Mouse (Mus musculus) cerebellum, postnatal 25 days (tissue): ENCODE data around the gene Fdx1.

ENCODE experiments used
- DNase-seq, 2 experiments: peaks; one replicate each; pipeline ENCODE4 v3.0.0; 2021; ENCODE audit warnings: mixed read lengths in 2 of 2

The Fdx1 gene

GRCm38 (mm10) chr9:51961190-51961909, 2.0 kb downstream of the Fdx1 start:
- DNase-seq, result no peak

- DNase-seq, result no peak
Observed at GRCm38 (mm10) chr9:51960331-51960730, 3.0 kb downstream of the Fdx1 start.

- no peak for DNase-seq
Observed at GRCm38 (mm10) chr9:51958981-51959380, 4.4 kb downstream of the Fdx1 start.

- no peak for DNase-seq
Observed at GRCm38 (mm10) chr9:51957025-51957424, 6.3 kb downstream of the Fdx1 start.

- DNase-seq, result no peak
Observed at GRCm38 (mm10) chr9:51956484-51956883, 6.9 kb downstream of the Fdx1 start.

- no peak for DNase-seq
Observed at GRCm38 (mm10) chr9:51951337-51951736, 12.0 kb downstream of the Fdx1 start.

GRCm38 (mm10) chr9:51950667-51951066, 12.7 kb downstream of the Fdx1 start:
- no peak for DNase-seq

GRCm38 (mm10) chr9:51950225-51950624, 13.1 kb downstream of the Fdx1 start:
- DNase-seq, result no peak

- no peak for DNase-seq
Observed at GRCm38 (mm10) chr9:51943934-51944333, 19.4 kb downstream of the Fdx1 start.

- no peak for DNase-seq
Observed at GRCm38 (mm10) chr9:51934641-51935040, 28.7 kb downstream of the Fdx1 start.

GRCm38 (mm10) chr9:51931997-51932396, 31.4 kb downstream of the Fdx1 start:
- DNase-seq, result no peak

- DNase-seq, result no peak
Observed at GRCm38 (mm10) chr9:51931054-51931690, 32.2 kb downstream of the Fdx1 start.

GRCm38 (mm10) chr9:51929972-51930371, 33.4 kb downstream of the Fdx1 start:
- no peak for DNase-seq

- DNase-seq, result peak in 1 of 2 experiments; percentile 18
Observed at GRCm38 (mm10) chr9:51928659-51929058, 34.7 kb downstream of the Fdx1 start.

- DNase-seq, result peak; percentile 31 to 32
Observed at GRCm38 (mm10) chr9:51928116-51928515, 35.2 kb downstream of the Fdx1 start.

GRCm38 (mm10) chr9:51927680-51928079, 35.7 kb downstream of the Fdx1 start:
- no peak for DNase-seq

GRCm38 (mm10) chr9:51926629-51927028, 36.7 kb downstream of the Fdx1 start:
- DNase-seq, result no peak

- no peak for DNase-seq
Observed at GRCm38 (mm10) chr9:51924551-51925081, 38.7 kb downstream of the Fdx1 start.

- no peak for DNase-seq
Observed at GRCm38 (mm10) chr9:51922756-51923155, 40.6 kb downstream of the Fdx1 start.

GRCm38 (mm10) chr9:51915580-51915979, 47.8 kb downstream of the Fdx1 start:
- no peak for DNase-seq

- DNase-seq, result no peak
Observed at GRCm38 (mm10) chr9:51914481-51915120, 48.8 kb downstream of the Fdx1 start.

GRCm38 (mm10) chr9:51908838-51909237, 54.5 kb downstream of the Fdx1 start:
- peak; percentile 71 to 85 for DNase-seq

- no peak for DNase-seq
Observed at GRCm38 (mm10) chr9:51908255-51908654, 55.1 kb downstream of the Fdx1 start.

- DNase-seq, result no peak
Observed at GRCm38 (mm10) chr9:51906938-51907337, 56.4 kb downstream of the Fdx1 start.
